Mouse (Mus musculus) lung, postnatal 25 days (tissue): ENCODE measurements around the gene Fbxw22.
"Not testable (repeated sequence)": the region's sequence is repeated elsewhere in the genome, so short reads cannot be mapped to it uniquely, and the experiment has no call there.

Source experiments
- DNase-seq: peaks from one replicate; pipeline ENCODE4 v3.0.0; 2022; ENCODE audit warnings: low spot score

Gene Fbxw22

DNA sequence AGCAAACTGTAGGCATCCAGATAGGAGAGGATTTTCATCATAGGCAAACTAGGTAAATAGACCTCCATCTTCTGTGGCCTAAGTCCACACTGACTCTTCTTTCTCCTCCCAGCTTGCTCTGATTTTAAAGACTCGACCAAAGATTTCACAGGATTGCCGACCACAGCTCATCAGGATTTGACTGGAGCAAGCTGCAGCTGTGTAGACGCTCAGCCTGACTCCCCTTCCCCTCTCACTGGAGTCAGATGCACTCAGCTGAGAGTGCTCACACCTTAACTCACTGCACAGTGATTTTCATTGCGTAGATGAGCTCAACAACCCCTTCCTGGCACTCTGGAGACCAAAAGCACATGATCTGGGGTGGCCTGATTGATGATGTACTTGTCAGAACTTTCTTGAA lies at the start of gene Fbxw22:
Gene Fbxw22 (minus strand): TSS at position 101 of the 400 bp plus-strand sequence.
- DNase-seq, result not testable (repeated sequence)

DNA sequence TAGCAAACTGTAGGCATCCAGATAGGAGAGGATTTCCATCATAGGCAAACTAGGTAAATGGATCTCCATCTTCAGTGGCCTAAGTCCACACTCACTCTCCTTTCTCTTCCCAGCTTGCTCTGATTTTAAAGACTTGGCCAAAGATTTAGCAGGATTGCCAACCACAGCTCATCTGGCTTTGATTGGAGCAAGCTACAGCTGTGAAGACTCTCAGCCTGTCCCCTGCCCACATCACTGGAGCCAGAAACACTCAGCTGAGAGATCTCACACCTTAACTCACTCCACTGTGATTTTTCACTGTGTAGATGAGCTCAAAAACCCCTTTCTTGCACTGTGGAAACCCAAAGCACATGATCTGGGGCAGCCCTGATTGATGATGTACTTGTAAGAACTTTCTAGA lies 44.9 kb upstream of the Fbxw22 start, which contains the start of gene Fbxw16:
Gene Fbxw16 (minus strand): TSS at position 101 of the 400 bp plus-strand sequence.
- DNase-seq, result no peak

DNA sequence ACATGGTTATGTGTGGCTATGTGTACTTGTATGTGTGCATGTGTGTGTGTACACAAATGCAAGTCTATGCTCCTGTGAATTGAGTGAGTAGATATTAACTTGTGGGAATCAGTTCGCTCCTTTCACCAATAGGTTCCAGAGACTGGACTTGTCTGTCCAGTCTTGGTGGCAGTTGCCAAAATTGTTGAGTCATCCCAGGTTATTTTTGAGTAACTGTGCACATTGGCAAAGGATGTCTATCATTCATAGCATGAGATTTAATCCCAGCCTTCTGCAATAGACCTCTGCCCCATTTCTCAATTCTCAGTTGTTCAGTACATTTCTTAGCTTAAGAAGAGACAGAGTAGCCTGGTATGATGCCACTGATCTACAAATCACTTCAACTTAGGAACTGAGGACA lies 28.9 kb upstream of the Fbxw22 start:
- DNase-seq, result no peak

DNA sequence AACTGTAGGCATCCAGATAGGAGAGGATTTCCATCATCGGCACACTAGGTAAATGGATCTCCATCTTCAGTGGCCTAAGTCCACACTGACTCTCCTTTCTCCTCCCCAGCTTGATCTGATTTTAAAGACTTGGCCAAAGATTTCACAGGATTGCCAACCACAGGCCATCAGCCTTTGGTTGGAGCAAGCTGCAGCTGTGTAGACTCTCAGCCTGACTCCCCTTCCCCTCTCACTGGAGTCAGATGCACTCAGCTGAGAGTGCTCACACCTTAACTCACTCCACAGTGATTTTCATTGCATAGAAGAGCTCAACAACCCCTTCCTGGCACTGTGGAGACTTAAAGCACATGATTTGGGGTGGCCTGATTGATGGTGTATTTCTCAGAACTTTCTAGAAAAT lies 64.5 kb downstream of the Fbxw22 start, which contains the start of gene Fbxw28:
Gene Fbxw28 (minus strand): TSS at position 101 of the 400 bp plus-strand sequence.
- not testable (repeated sequence) for DNase-seq
